Mouse (Mus musculus) central nervous system, embryonic 11.5 days (tissue): ENCODE data around the gene Hhex. TPM values are rescaled to one million over a fixed set of nuclear protein-coding genes. Genes with fewer than 3 reads are reported as not detected.

Experiments
- polyA plus RNA-seq: library from polyadenylated mRNA; depleted of rRNA; stranded (reverse); fragments of >200 nt; gene quantifications from 2 replicates; pipeline ENCODE4 v1.2.3, GENCODE M21; 2012; rRNA removed

Hhex gene
- 3.3 and 3.5 TPM in 2 replicates for polyA plus RNA-seq

GRCm38 (mm10) chr19:37434263-37434951, at the start of gene Hhex:
Gene Hhex (plus strand): TSS chr19:37434810.

Other genes with a start within 250 kb of the Hhex start
- gene March5, start 227.3 kb upstream of the Hhex start, polyA plus RNA-seq: 89.1 and 119 TPM in 2 replicates
- gene Cpeb3, start 226.2 kb upstream of the Hhex start, polyA plus RNA-seq: 2.6 and 3.4 TPM in 2 replicates
- gene Ide, start 97.0 kb upstream of the Hhex start, polyA plus RNA-seq: 23.9 and 24.8 TPM in 2 replicates
- gene Kif11, start 58.4 kb upstream of the Hhex start, polyA plus RNA-seq: 84.3 and 85.5 TPM in 2 replicates
- 7.5 and 8.0 TPM in 2 replicates for gene Exoc6, start 115.6 kb downstream of the Hhex start, polyA plus RNA-seq